Mouse (Mus musculus): Measurements from ENCODE around the gene Kxd1.

- TF ChIP-seq CTCF (IDR thresholded peaks at IDR 0.05; ENCODE audit: low read depth) (no peak), EP300 (optimal IDR thresholded peaks at IDR 0.05) (no peak)
These were observed 32.6 kb downstream of the Kxd1 start for GRCm38 (mm10) chr8:70495001-70495770.
